Mouse (Mus musculus) intestine, postnatal 0 days (tissue): ENCODE measurements at regions not wholly inside any gene's neighbourhood (a gene's known extent, or its start where the extent isn't known, plus 50 kb on each side); places are given as distances from the start of the nearest gene placed in this dataset. TPM values are rescaled to one million over a fixed set of nuclear protein-coding genes. Genes with fewer than 3 reads are reported as not detected.

Experiments
- ATAC-seq: fragments of 200-750 bp; cut with Nextera tagmentation; 2 replicates; pipeline ENCODE4 v1.8.0; 2017; ENCODE audit warnings: mild to moderate bottlenecking, moderate TSS enrichment, moderate library complexity
- H3K27ac ChIP-seq: fragments of 300-500 bp; sonication (generic); 2 replicates; pipeline ENCODE4 v1.5.1; 2014; ENCODE audit warnings: mild to moderate bottlenecking, low read depth, low read length, moderate library complexity
- H3K27me3 ChIP-seq: fragments of 300-500 bp; sonication (generic); replicated peaks from 2 replicates; pipeline ENCODE4 v1.6.1; 2014; ENCODE audit warnings: low read length, mixed read lengths; ENCODE audit not compliant: control insufficient read depth, insufficient read depth
- H3K36me3 ChIP-seq: fragments of 300-500 bp; sonication (generic); 2 replicates; pipeline ENCODE4 v1.6.1; 2014; ENCODE audit warnings: mild to moderate bottlenecking, moderate library complexity; ENCODE audit not compliant: control insufficient read depth, insufficient read depth
- H3K4me1 ChIP-seq: fragments of 300-500 bp; sonication (generic); replicated peaks from 2 replicates; pipeline ENCODE4 v1.6.1; 2014; ENCODE audit warnings: antibody characterized with exemption, low read length, mixed read lengths; ENCODE audit not compliant: control insufficient read depth, insufficient read depth
- H3K4me2 ChIP-seq: fragments of 300-500 bp; sonication (generic); replicated peaks from 2 replicates; pipeline ENCODE4 v1.6.1; 2014; ENCODE audit warnings: low read depth, mild to moderate bottlenecking, moderate library complexity
- H3K4me3 ChIP-seq: fragments of 300-500 bp; sonication (generic); 2 replicates; pipeline ENCODE4 v1.5.1; 2014; ENCODE audit warnings: low read depth, low read length
- H3K9ac ChIP-seq: fragments of 300-500 bp; sonication (generic); 2 replicates; pipeline ENCODE4 v1.6.1; 2014; ENCODE audit warnings: mild to moderate bottlenecking, low read depth, low read length
- H3K9me3 ChIP-seq: fragments of 300-500 bp; sonication (generic); 2 replicates; pipeline ENCODE4 v1.6.1; 2016; ENCODE audit warnings: mixed run types; ENCODE audit not compliant: control insufficient read depth
- CTCF ChIP-seq: sonication (generic); IDR thresholded peaks from 2 replicates; pipeline ENCODE4 v1.5.1; 2016; ENCODE audit warnings: low read depth, mild to moderate bottlenecking, control low read depth, antibody characterized with exemption, moderate library complexity
- WGBS: fragments of 180-500 bp; shearing (Covaris S2); extraction: QIAGEN DNeasy Blood & Tissue Kit; methylation state at CpG from one replicate; pipeline ENCODE4 v1.1.7; 2014; 5-methylcytosine and 5-hydroxymethylcytosine counted together
- microRNA-seq: library from miRNA; unstranded; fragments of <30 nt; microRNA quantifications from one replicate; pipeline ENCODE4, GENCODE M21; 2016

- ATAC-seq: no peak
- 89% methylated on average over 10 of the region's 10 CpGs for WGBS
- no peak overlapping the region for H3K4me3 ChIP-seq
- H3K9ac ChIP-seq: no peak overlapping the region
- H3K4me2 ChIP-seq: no peak overlapping the region
- no peak overlapping the region for H3K27ac ChIP-seq
- H3K4me1 ChIP-seq: no peaks in the 10 kb centered on the region
- no peaks in the 10 kb centered on the region for H3K9me3 ChIP-seq
- TF ChIP-seq CTCF: no peak
- no peaks in the 10 kb centered on the region for H3K27me3 ChIP-seq
- no peaks in the 10 kb centered on the region for H3K36me3 ChIP-seq
These were observed 193.5 kb upstream of the Atp11b start for GRCm38 (mm10) chr3:35560425-35560824.

GRCm38 (mm10) chr3:35574402-35574801, 179.5 kb upstream of the Atp11b start:
- WGBS: 23% methylated on average over 10 of the region's 10 CpGs
- TF ChIP-seq CTCF: peak; percentile 63
- Histone ChIP-seq H3K4me1 (no peaks in the 10 kb centered on the region), H3K9me3 (no peaks in the 10 kb centered on the region), H3K4me2 (no peak overlapping the region), H3K9ac (no peak overlapping the region), H3K27ac (no peak overlapping the region), H3K36me3 (no peaks in the 10 kb centered on the region), H3K27me3 (no peaks in the 10 kb centered on the region), H3K4me3 (no peak overlapping the region)
- no peak for ATAC-seq

Small RNA genes in the stretch of these regions (microRNA-seq; reads per million reads assigned to microRNA genes)
- not detected for gene Gm25442
